Mouse (Mus musculus) c-Kit-positive CD71-positive TER-119-negative erythroid progenitor cells, embryonic 14.5 days (primary cell): ENCODE data around the gene Zfp560.
A peak's percentile ranks its signal among the peaks of the same experiment; 100 is the strongest.
"Not testable (repeated sequence)": the region's sequence is repeated elsewhere in the genome, so short reads cannot be mapped to it uniquely, and the experiment has no call there.

Source experiments
- DNase-seq: peaks from one replicate; pipeline ENCODE4 v3.0.0-alpha.2; 2013; ENCODE audit warnings: low read depth

Gene Zfp560

GRCm38 (mm10) chr9:20384532-20385342 lies at the start of gene Zfp560:
Zfp560 (minus strand) TSS chr9:20385177.
- peak; percentile 86 for DNase-seq

GRCm38 (mm10) chr9:20430004-20430403 lies 45.0 kb upstream of the Zfp560 start:
- DNase-seq, result no peak

- no peak for DNase-seq
Measured at GRCm38 (mm10) chr9:20411460-20411859, 26.5 kb upstream of the Zfp560 start.

GRCm38 (mm10) chr9:20409319-20409718 lies 24.3 kb upstream of the Zfp560 start:
- DNase-seq, result no peak

- no peak for DNase-seq
Measured at GRCm38 (mm10) chr9:20385343-20385703, 346 bp upstream of the Zfp560 start.

GRCm38 (mm10) chr9:20383659-20384058 lies 1.3 kb downstream of the Zfp560 start:
- DNase-seq, result no peak

- no peak for DNase-seq
Measured at GRCm38 (mm10) chr9:20374712-20375111, 10.3 kb downstream of the Zfp560 start.

GRCm38 (mm10) chr9:20367311-20367710 lies 17.7 kb downstream of the Zfp560 start:
- DNase-seq, result no peak

- no peak for DNase-seq
Measured at GRCm38 (mm10) chr9:20348501-20348900, 36.5 kb downstream of the Zfp560 start.

GRCm38 (mm10) chr9:20335994-20336393 lies 49.0 kb downstream of the Zfp560 start, which contains the start of gene Olfr18:
Olfr18 (minus strand) TSS chr9:20336094.
- DNase-seq, result no peak

GRCm38 (mm10) chr9:20298232-20298631 lies 86.7 kb downstream of the Zfp560 start, which contains the start of gene Olfr873:
Olfr873 (plus strand) TSS chr9:20298532.
- no peak for DNase-seq

- not testable (repeated sequence) for DNase-seq
Measured at GRCm38 (mm10) chr9:20295562-20295961, 89.4 kb downstream of the Zfp560 start.
